8 mouse cellular contexts compared by ENCODE assay signal in the genomic region with DNA sequence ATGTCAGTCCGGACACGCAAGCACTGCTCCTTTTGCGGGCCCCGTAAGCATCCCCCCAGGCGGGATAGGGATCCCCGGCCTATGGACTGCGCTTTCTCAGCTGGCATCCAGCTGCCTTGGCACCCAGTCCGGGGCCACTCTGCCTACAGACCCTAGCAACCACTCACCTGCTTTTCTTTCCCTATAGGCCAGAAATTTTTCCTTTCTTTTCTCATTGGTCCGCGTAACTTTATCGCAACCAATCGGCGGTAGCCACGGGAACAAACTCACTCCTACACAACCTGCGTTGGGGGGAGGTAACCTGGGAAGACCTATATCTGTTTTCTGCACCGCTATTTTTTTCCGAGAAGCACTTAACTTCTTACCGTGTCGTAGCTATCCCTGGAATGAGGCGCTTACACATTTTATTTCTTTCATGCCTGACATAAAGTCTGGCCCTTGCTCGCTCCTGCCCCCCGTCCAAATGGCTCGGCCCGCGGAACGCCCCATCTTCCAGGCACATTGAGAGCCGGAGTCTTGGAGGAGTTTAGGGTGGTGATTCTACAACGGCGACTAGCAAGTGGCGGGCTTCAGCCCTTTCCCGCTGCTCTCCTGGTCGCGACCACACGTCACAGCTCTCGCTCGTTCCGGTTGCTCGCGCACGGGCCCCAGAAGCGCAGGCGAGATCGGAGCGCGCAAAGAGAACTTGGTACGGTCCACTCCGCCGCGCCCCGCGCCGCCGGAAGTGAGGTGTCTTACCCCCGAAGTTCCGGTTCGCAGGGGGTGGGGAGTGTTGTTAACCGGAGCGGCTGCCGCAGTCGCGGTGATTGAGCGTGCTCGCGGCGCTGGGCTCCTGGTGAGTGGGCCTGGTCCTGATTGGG. TPM values are rescaled to one million over a fixed set of nuclear protein-coding genes. Genes with fewer than 3 reads are reported as not detected.
A peak's percentile ranks its signal among the peaks of the same experiment; 100 is the strongest.
DNase-seq lines count a peak whose midpoint lies in the region; ATAC-seq lines count a peak whose summit lies in the region.

A gene (plus strand): TSS at position 283 of the 860 bp plus-strand sequence.

- peak within 1 kb of the TSS; percentile 96 for H3K9ac ChIP-seq in forebrain, embryonic 11.5 days (ENCODE audit: low read length)
- peak within 1 kb of the TSS; percentile 87 for H3K9ac ChIP-seq in heart, embryonic 16.5 days (ENCODE audit: low read length)
- peak within 1 kb of the TSS; percentile 73 for H3K9ac ChIP-seq in liver, embryonic 15.5 days
- peak within 1 kb of the TSS; percentile 88 for H3K9ac ChIP-seq in neural tube, embryonic 12.5 days

- H3K4me2 ChIP-seq in forebrain, embryonic 11.5 days (ENCODE audit: low read depth, low read length, severe bottlenecking), result peak within 1 kb of the TSS; percentile 95
- H3K4me2 ChIP-seq in heart, embryonic 16.5 days (ENCODE audit: low read depth, low read length), result peak within 1 kb of the TSS; percentile 99
- H3K4me2 ChIP-seq in liver, embryonic 15.5 days, result peak within 1 kb of the TSS; percentile 77
- peak within 1 kb of the TSS; percentile 99 for H3K4me2 ChIP-seq in neural tube, embryonic 12.5 days (replicated peaks)

- peak within 1 kb of the TSS; percentile 88 for H3K4me3 ChIP-seq in forebrain, embryonic 11.5 days (ENCODE audit: low read depth, low read length)
- peak within 1 kb of the TSS; percentile 83 for H3K4me3 ChIP-seq in heart, embryonic 16.5 days (ENCODE audit: low read length)
- peak within 1 kb of the TSS; percentile 87 for H3K4me3 ChIP-seq in liver, embryonic 15.5 days (replicated peaks)
- H3K4me3 ChIP-seq in neural tube, embryonic 12.5 days, result peak within 1 kb of the TSS; percentile 90

- peaks cover 17% of the 10 kb centered on the region for H3K36me3 ChIP-seq in forebrain, embryonic 11.5 days (ENCODE audit: control insufficient read depth, insufficient read depth, low read length)
- peaks cover 30% of the 10 kb centered on the region for H3K36me3 ChIP-seq in heart, embryonic 16.5 days (ENCODE audit: control insufficient read depth, insufficient read depth)
- H3K36me3 ChIP-seq in liver, embryonic 15.5 days (replicated peaks), result peaks cover 37% of the 10 kb centered on the region
- peaks cover 35% of the 10 kb centered on the region for H3K36me3 ChIP-seq in neural tube, embryonic 12.5 days

- peak; percentile 92 for ATAC-seq in forebrain, embryonic 11.5 days (replicated peaks; ENCODE audit: low FRiP score)
- ATAC-seq in heart, embryonic 16.5 days (replicated peaks; ENCODE audit: extremely low read depth, insufficient read depth, low FRiP score), result peak; percentile 91
- ATAC-seq in liver, embryonic 15.5 days (ENCODE audit: insufficient read depth), result peak; percentile 90
- ATAC-seq in neural tube, embryonic 12.5 days (ENCODE audit: low FRiP score, low read depth), result peak; percentile 93

- peak; percentile 80 to 88 for DNase-seq in CD8-positive naive resting alpha-beta T cell, adult 2 months (ENCODE audit: low read depth in 2 of 2, low spot score in 2 of 2)
- peak; percentile 94 for DNase-seq in c-Kit-positive CD71-positive TER-119-negative erythroid progenitor cells, embryonic 14.5 days (ENCODE audit: low read depth)
- peak; percentile 94 for DNase-seq in forebrain, embryonic 11.5 days (ENCODE audit: low spot score)
- DNase-seq in kidney, postnatal 36 days, result peak; percentile 94 to 96
- peak; percentile 97 for DNase-seq in telencephalon, adult 2 months (ENCODE audit: low read depth, low spot score)

- WGBS in forebrain, embryonic 11.5 days, result under 1% methylated on average over 65 of the region's 65 CpGs
- WGBS in heart, embryonic 16.5 days, result under 1% methylated on average over 65 of the region's 65 CpGs
- under 1% methylated on average over 65 of the region's 65 CpGs for WGBS in liver, embryonic 15.5 days (ENCODE audit: insufficient replicate concordance)
- WGBS in neural tube, embryonic 12.5 days, result under 1% methylated on average over 65 of the region's 65 CpGs

- peaks cover 12% of the 10 kb centered on the region for H3K4me1 ChIP-seq in forebrain, embryonic 11.5 days (replicated peaks; ENCODE audit: control insufficient read depth, insufficient read depth, low read length)
- peaks cover 19% of the 10 kb centered on the region for H3K4me1 ChIP-seq in heart, embryonic 16.5 days (ENCODE audit: control insufficient read depth, insufficient read depth, low read length)
- H3K4me1 ChIP-seq in liver, embryonic 15.5 days (replicated peaks), result peaks cover 48% of the 10 kb centered on the region
- H3K4me1 ChIP-seq in neural tube, embryonic 12.5 days, result peaks cover 22% of the 10 kb centered on the region

- no peaks in the 10 kb centered on the region for H3K9me3 ChIP-seq in forebrain, embryonic 11.5 days (ENCODE audit: control insufficient read depth, low read length)
- H3K9me3 ChIP-seq in heart, embryonic 16.5 days (replicated peaks; ENCODE audit: control insufficient read depth, low read length), result no peaks in the 10 kb centered on the region
- H3K9me3 ChIP-seq in liver, embryonic 15.5 days (replicated peaks), result no peaks in the 10 kb centered on the region
- no peaks in the 10 kb centered on the region for H3K9me3 ChIP-seq in neural tube, embryonic 12.5 days

- H3K27me3 ChIP-seq in forebrain, embryonic 11.5 days (ENCODE audit: control insufficient read depth, insufficient read depth, low read length), result no peaks in the 10 kb centered on the region
- no peaks in the 10 kb centered on the region for H3K27me3 ChIP-seq in heart, embryonic 16.5 days (ENCODE audit: control insufficient read depth, insufficient read depth, low read length)
- H3K27me3 ChIP-seq in liver, embryonic 15.5 days, result no peaks in the 10 kb centered on the region
- H3K27me3 ChIP-seq in neural tube, embryonic 12.5 days (replicated peaks), result no peaks in the 10 kb centered on the region

- peak within 1 kb of the TSS; percentile 98 for H3K27ac ChIP-seq in forebrain, embryonic 11.5 days (ENCODE audit: low read depth, low read length)
- peak within 1 kb of the TSS; percentile 99 for H3K27ac ChIP-seq in heart, embryonic 16.5 days (ENCODE audit: low read length)
- peak within 1 kb of the TSS; percentile 99 for H3K27ac ChIP-seq in liver, embryonic 15.5 days (replicated peaks)
- H3K27ac ChIP-seq in neural tube, embryonic 12.5 days, result peak within 1 kb of the TSS; percentile 98

RNA-seq across cellular contexts. Expression of the gene that starts here (rescaled TPM):
- polyA plus RNA-seq in forebrain, embryonic 11.5 days (2014; fragmentation: Nextera tagmentation; extraction: Ambion mirVana), result 29.1 and 35.8 TPM in 2 replicates
- polyA plus RNA-seq in heart, embryonic 16.5 days (2015; fragmentation: Nextera tagmentation; extraction: Ambion mirVana), result 15.8 and 18.6 TPM in 2 replicates
- polyA plus RNA-seq in liver, embryonic 15.5 days (2015; fragmentation: Nextera tagmentation; extraction: Ambion mirVana), result 13.3 and 17.3 TPM in 2 replicates
- 33.2 and 35.2 TPM in 2 replicates for polyA plus RNA-seq in neural tube, embryonic 12.5 days (2016; fragmentation: Nextera tagmentation; extraction: Ambion mirVana)

Comparison
In these comparisons a context has a peak if more than half of its experiments do, and no peak if none do; other contexts are left out.
1. Peak in every context shown above with its lines: DNase-seq, ATAC-seq, H3K4me3 ChIP-seq and H3K27ac ChIP-seq.